Mouse (Mus musculus): ENCODE measurements at regions not wholly inside any gene's neighbourhood (a gene's known extent, or its start where the extent isn't known, plus 50 kb on each side); places are given as distances from the start of the nearest gene placed in this dataset.
A peak's percentile ranks its signal among the peaks of the same experiment; 100 is the strongest.

DNA sequence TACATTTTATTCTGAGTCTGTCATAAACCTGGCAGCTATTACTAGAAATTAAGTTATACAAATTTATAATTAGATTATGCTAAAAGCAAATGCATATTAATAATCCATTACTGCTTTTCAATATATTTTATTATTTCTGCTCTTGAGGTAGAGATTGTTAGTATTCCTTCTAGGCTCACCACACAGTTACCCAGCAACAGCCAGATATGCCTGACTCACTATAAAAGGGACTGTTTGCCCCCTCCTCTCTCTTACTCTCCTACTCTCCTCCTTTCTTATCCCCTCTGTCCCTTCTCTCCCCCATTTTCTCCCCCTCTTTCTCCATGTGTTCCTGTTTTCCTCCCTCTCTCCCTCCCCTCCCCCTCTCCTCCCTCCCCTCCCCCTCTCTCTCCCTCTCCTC, 98.7 kb downstream of the 4930505A04Rik start:
- no peak for DNase-seq

DNA sequence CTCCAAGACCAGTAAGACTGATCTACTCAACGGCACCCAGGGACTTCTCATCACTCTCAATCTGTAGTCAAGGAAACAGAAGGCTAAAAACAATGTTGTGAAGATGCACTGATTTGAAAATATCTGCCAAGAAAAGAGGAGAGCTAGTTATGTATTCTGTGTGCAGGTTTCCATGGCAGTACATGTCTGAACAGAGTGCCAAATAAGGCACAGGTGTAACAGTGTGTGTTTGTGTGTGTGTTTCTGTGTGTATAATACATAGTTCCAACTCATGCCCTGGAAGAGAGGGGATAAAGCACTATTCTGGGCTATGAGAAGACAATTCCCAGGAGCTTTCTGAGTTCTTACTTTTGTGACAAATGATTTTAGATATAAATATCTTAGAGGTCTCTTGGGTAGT, 99.7 kb downstream of the 4930505A04Rik start:
- no peak for DNase-seq

DNA sequence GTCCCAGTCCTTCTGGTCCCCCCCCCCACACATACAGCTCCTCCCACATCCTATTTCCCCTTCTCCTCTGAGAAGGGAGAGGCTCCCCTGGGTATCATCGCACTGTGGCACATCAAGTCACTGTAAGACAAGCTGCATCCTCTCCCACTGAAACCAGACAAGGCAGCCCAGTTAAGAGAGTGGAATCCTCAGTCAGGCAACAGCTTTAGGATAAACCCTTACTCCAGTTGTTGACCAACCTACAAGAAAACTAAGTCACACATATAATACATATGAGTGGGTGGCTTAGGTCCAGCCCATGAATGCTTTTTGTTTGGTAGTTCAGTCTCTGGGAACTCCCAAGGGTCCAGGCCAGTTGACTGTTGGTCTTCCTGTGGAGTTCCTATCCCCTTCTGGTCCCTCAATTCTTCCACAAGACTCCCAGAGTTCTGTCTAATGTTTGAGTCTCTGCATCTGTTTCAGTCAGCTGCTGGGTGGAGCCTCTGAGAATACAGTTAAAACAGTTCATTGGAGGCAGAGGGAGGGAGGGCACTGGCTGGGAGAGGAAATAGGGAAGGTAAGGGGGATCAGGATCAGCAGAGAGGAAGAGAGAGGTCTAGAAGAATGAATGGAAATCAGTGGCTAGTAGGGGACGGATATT, 101.7 kb upstream of the Sptbn1 start:
- DNase-seq = peak; percentile 25

DNA sequence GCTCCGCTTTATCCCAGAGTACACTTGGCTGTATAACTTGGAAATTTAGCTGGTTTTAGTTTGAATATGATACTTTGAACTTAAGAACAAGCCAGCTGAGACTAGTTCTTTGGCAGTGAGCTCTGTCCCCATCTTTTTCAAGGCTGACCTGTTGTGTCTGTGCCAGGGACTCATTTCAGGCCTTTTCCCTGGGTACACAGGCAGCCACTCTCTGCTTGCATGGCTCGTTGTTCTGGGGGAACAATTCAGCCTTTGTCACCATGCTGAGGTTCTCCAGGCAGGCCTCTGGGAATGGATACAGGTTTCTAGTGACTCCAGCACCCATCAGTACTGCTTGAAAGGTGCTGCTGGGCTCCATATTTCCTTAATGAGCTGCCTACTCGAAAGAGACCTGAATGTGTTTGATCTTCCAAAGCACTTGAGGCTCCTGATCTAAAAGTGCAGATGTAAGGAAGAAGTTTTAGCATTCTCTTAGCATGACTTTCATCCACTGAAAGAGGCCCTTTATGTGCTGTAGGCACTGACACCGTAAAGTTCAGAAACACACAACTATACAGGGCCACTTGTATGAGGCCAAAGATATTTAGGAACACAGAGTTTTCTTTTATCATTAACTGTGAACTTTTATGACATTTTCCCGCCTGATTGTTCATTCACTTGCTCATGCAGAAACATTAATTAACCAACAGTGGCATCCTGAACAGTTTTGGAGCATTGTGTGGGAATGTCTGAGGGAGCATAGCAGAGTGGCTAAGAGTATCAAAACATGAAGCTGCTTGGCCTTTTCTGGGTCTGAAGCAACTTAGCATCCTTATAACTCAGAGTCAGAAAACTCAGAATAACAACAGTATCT, 99.6 kb upstream of the Sptbn1 start:
- no peak for DNase-seq

DNA sequence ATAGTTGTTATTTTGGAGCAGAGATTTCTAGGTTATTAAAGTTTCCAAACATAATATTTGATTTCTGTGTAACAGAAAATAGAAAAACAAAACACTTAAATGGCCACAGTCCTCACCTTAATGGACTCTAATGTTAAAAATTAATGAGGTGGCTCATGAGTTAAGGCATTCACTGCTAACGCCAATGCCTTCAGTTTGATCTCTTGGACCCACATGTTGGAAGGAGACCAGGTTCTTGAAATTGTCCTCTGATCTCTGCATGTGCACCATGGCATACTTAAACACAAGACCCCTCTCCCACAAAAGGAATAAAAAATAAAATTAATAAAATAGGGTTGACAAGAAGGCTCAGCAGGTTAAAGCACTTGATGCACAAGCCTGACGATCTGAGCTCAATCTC, 98.5 kb upstream of the Sptbn1 start:
- no peak for DNase-seq

DNA sequence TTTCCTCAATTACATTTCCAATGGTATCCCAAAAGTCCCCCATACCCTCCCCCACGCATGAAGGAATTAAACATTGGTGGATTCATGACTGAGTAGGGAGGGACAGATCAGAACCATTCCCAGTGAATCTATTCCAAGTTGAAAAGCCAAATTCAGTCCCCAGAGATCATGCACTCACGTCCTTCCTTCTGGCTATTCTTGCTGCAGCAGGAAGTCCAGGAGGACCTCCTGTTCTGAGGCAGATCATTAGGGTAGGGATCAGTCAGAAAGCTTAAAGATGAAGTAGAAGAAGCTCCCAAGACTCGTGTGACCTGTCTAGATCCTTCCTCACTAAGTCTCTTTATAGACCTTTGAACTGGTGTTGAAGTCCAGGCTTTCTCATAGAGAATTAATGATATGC, 97.0 kb upstream of the Sptbn1 start:
- DNase-seq = peak; percentile 12

DNA sequence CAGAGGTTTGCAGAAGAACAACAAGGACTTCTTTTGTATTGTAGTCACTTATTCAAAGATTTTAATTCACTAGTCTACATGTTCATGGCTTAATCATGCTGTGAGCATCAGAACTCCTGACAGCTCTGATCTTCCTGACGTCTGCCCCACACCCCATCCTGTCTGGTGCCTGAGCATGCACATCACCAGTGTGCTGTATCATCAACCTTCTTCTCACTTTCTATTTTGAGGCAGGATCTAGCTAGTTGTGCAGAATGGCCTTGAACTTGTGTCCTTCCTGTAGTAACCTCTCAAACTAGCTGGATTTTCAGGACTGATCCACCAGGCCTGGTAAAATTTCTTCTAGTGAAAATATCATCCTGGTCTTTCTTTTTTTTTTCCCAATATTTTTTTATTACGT, 96.6 kb upstream of the Sptbn1 start:
- peak; percentile 7 for DNase-seq

DNA sequence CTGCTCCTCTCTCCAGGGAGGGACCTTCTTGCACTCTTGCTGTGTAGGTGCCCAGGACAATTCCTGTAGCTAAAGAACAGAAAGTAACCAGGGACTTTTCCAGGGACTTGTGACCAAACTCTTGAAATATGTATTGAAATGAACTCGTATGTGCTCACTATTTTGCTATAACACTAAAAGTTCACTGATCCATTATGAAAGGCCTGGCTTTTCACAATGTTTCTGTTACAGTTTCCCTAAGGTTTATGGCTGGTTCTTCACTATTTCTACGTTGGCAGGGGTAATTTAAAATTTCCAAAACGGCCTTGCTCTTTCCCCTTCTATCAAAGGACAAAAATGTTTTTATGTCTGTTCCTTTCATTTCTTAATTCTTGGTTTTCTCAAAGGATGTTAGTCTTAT, 90.2 kb upstream of the Sptbn1 start:
- DNase-seq = no peak

DNA sequence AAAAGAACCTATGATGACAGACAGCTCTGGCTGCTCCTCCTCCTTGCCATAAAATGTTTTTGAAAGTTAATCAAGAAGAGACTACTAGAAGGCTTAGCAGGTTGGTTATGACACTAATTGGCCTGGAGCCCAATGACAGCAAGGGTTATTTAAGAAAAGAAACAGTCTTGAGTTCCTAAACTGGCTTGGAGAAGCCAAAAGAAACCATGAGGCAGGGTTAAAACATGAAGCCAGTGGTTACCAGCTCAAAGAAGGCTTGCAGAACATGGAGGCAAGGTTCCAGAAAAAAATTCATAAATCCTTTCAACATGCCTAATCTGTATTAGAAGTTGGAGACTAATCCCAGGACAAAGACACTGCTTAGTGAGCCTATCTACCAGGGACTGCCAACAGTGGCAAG, 87.4 kb upstream of the Sptbn1 start:
- DNase-seq = no peak

DNA sequence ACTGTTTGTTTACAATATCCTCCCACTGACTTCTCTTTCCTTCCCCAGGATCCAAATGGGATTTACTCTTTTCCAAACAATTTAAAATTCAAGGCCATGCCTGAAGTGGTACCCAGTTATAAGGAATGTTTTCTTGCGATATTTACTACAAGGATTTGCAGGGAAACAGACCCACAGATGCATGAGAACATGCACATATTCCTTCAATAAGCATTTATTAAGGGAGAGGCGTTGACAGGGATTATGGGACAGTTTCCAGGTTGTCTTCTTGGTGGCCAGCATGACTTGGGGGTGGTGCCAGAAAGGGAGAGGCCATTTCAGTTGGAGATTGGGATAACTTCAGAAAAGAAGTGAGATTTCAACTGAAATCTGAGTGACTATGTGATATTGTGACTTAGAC, 58.4 kb upstream of the Sptbn1 start:
- peak; percentile 52 for DNase-seq

All from heart, postnatal 4 days (tissue).